Mouse (Mus musculus): ENCODE data around the gene Nkain2.

GRCm38 (mm10) chr10:32639173-32639572 is 251.1 kb downstream of the Nkain2 start:
- no peak for TF ChIP-seq E2F4 (IDR thresholded peaks at IDR 0.05; ENCODE audit: insufficient replicate concordance, low read depth, low read length)
- TF ChIP-seq CTCF (conservative IDR thresholded peaks at IDR 0.05 in 1 of 2, IDR thresholded peaks at IDR 0.05 in 1 of 2; ENCODE audit: low read depth in 2 of 2, low read length in 2 of 2) = no peak
- no peak for TF ChIP-seq MAFK (IDR thresholded peaks at IDR 0.05; ENCODE audit: insufficient replicate concordance, low read length)
- no peak for TF ChIP-seq CHD1 (IDR thresholded peaks at IDR 0.05; ENCODE audit: low read depth, low read length)
- TF ChIP-seq RAD21 (IDR thresholded peaks at IDR 0.05; ENCODE audit: low read depth, low read length) = no peak
- no peak for TF ChIP-seq POLR2A (IDR thresholded peaks at IDR 0.05; ENCODE audit: low read depth, low read length)

Data from CH12.LX (cell line).